Mouse (Mus musculus) neural tube, postnatal 0 days (tissue): ENCODE measurements around the gene Dnajb1. TPM values are rescaled to one million over a fixed set of nuclear protein-coding genes. Genes with fewer than 3 reads are reported as not detected.

Experiments used
- polyA plus RNA-seq: library from polyadenylated mRNA; unstranded; fragments of >200 nt; fragmentation: Nextera tagmentation; extraction: Ambion mirVana; gene quantifications from 2 replicates; pipeline ENCODE4 v1.2.1, GENCODE M21; 2015

Dnajb1 gene
- 49.0 and 52.5 TPM in 2 replicates for polyA plus RNA-seq

GRCm38 (mm10) chr8:83607661-83608397, at the start of gene Dnajb1, which contains the start of gene Tecr:
TSS of gene Dnajb1 (plus strand) at chr8:83608193.
TSS of gene Tecr (minus strand) at chr8:83607971.

GRCm38 (mm10) chr8:83566469-83567395, 41.3 kb upstream of the Dnajb1 start, which contains the start of gene Ndufb7:
TSS of gene Ndufb7 (plus strand) at chr8:83566671.

GRCm38 (mm10) chr8:83652030-83652743, 44.2 kb downstream of the Dnajb1 start, which contains the start of gene Gipc1:
TSS of gene Gipc1 (plus strand) at chr8:83652677.

Other genes with a start within 250 kb of the Dnajb1 start
- 16.0 and 16.1 TPM in 2 replicates for gene Clgn, start 218.3 kb upstream of the Dnajb1 start, polyA plus RNA-seq
- 415 and 464 TPM in 2 replicates for gene Scoc, start 149.8 kb upstream of the Dnajb1 start, polyA plus RNA-seq
- gene Olfr370, start 72.4 kb upstream of the Dnajb1 start, polyA plus RNA-seq: not detected in 2 replicates
- gene Ndufb7, start 41.5 kb upstream of the Dnajb1 start, polyA plus RNA-seq: 416 and 431 TPM in 2 replicates
- gene Tecr, start 222 bp upstream of the Dnajb1 start, polyA plus RNA-seq: 1,907 and 1,966 TPM in 2 replicates
- gene Gipc1, start 44.5 kb downstream of the Dnajb1 start, polyA plus RNA-seq: 104 and 109 TPM in 2 replicates
- 0.54 and 1.0 TPM in 2 replicates for gene Ptger1, start 58.5 kb downstream of the Dnajb1 start, polyA plus RNA-seq
- gene Pkn1, start 91.0 kb downstream of the Dnajb1 start, polyA plus RNA-seq: 20.5 and 20.7 TPM in 2 replicates
- gene Ddx39, start 107.0 kb downstream of the Dnajb1 start, polyA plus RNA-seq: 56.2 and 58.3 TPM in 2 replicates
- gene Adgre5, start 133.1 kb downstream of the Dnajb1 start, polyA plus RNA-seq: 10.7 and 11.1 TPM in 2 replicates